Mouse (Mus musculus): ENCODE data around the gene Vgll4.
"Not testable (repeated sequence)": the region's sequence is repeated elsewhere in the genome, so short reads cannot be mapped to it uniquely, and the experiment has no call there.

Vgll4 gene

DNA sequence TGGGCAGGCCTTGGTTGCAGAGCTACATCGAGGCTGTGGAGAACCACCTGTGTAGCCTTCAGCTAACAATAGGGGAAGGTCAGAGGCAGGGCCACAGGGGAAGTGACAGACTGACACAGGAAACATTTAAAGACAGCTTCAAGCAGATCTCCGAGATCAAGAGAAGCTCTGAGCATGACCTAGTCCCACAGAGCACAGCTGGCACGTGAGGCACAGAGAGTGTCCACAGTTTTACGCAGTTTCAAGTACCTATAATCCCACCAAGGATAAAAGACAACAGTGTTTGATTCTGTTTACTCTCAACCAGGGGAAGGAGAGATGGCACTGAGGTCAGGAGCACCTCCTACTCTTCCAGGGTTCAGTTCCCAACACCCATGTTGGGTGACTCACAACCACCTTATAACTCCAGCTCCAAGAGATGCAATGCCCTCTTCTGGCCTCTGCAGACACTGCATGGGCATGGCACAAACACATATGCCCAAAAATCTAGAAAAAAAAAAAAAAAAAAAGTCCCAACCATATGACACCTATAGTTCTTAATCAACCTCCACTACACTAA is 75.2 kb downstream of the Vgll4 start:
- peak in 1 of 2 experiments; percentile 49 for DNase-seq (ENCODE audit: low spot score in 2 of 2)

DNA sequence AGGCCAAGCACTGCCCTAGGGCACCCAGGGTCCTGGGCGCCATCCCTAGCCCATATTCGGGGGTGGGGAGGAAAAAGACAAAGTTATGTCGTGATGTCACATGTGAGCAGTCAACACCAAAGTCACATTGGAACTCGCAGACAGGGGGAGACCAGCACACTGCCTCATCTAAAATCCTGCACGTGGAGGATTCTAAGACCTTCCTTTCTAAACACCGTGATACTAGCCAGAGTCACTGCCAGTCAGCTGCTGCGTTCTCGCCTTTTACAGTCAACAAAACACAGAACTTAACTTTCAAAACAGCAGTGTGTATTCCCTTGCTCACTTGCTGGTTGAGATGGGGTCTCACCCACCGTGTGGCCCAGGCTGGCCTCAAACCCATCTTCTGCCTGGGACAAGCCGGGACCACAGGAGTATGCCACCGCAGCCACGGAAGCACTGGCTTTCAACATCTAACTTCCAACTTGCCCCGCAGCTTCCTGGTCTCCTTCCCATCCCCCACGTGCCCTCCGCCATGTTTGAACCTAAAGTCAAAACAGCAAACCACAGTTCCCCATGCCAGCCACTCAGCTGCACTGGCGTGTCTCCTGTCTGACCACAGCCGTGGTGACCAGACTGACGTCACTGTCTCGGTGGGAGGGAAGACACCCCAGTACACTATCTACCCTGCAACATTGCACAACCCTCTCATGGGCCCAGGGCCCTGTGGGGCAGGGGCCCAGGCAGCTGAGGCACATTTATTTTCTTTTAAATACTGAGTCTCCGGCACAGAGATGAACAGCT is 76.2 kb downstream of the Vgll4 start:
- DNase-seq (ENCODE audit: low spot score in 2 of 2) = peak; percentile 41 to 79

DNA sequence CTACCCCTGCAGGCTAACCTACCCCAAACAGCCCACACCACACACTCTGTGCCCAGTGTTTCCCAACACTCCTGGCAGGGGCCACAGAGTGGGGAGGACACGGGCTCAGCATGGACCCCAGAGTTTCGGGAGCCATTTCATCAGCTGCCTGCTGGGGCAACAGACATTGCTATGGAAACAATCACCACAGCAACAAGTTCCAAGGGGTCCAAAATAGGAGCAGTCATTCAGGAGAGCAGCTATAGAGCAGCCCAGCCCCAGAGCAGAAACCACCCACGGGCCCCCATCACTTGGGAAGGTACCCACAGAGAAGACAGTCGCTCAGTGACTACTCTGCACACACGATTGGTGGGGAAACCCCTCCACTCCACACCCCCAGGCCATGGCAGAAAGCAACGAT is 77.4 kb downstream of the Vgll4 start:
- no peak for DNase-seq (ENCODE audit: low spot score in 2 of 2)

DNA sequence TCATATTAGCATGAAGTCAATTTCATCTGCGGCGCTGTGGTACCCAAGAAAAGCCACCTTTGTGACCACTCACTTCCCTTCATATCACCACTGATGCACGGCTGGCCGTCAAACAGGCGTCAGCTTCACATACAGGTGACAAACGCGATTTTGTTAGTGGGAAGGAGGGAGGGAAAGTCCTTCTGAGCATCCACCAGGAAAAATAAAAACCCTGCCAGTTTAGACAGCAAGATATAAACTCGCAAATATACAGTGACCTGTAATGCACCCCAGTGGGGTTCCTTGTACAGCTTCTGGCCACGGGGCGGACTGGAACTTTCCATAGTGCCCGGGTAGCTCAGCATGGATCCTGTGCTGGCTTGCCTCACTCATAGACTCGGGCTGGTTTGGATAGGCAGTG is 78.0 kb downstream of the Vgll4 start:
- no peak for DNase-seq (ENCODE audit: low spot score in 2 of 2)

DNA sequence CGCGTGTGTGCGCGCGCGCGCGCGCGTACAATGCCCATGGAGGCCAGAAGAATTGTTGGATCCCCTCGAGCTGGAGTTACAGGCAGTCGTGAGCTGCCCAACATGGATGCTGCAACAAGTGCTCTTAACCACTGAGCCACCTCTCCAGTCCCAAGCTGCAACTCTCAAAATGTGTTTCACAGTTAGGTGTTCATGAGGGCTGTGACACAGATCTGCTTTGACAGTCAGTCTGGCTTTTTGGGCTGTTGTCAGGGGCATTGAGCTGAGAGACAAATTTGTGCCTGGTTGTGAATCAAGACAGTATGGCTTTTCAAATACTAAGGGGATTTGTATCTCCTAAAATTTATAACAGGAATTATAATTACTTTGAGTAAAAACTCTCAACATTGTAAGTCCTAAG is 78.5 kb downstream of the Vgll4 start:
- no peak for DNase-seq (ENCODE audit: low spot score in 2 of 2)

DNA sequence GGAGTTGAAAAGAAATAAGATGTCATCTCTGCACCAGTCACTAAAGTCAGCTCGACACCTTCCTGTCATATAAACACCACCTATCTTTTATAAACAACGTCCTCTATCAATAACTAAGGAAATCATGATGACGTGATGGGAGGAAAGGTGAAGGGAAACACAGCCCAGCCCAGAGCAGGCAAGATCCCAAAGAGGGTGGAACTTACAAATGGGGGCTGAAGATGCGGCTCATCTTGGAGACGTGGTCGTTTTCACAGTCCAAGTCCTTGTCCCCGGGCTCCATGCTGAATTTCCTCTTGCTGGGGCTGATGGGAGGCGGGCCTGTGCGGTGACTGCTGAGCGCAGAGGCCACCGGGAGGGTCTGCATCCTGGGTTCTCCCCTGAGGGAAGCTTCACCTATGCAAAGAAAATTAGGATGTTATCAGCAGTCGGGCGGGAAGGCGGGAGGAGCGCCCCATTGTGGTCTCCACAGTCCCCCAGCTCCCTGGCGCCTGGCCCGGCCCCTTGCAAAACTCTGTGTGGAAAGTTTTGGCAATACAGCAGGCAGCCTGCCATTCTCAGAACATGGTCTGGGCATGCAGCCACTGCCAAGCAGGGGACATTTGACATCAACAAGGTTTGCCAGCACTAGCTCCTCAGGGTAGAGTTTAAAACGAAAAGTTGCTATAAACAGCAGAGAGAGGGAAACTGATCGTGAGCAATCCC is 79.2 kb downstream of the Vgll4 start:
- no peak for DNase-seq (ENCODE audit: low spot score in 2 of 2)

DNA sequence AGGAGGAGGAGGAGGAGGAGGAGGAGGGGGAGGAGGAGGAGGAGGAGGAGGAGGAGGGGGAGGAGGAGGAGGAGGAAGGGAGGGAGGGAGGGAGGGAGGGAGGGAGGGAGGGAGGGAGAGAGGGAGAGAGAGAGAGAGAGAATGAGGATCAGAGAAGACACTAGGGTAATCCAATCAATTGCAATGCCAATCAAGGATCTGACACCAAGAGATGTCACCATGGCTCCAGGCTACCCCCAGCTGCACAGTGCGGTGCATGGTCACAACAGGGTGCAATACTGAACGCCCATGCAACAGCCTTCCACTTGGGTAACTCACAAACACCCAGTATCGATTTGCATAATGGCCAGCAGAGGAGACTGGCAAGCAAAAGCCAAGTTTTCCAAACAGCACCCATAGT is 79.8 kb downstream of the Vgll4 start:
- not testable (repeated sequence) for DNase-seq (ENCODE audit: low spot score in 2 of 2)

DNA sequence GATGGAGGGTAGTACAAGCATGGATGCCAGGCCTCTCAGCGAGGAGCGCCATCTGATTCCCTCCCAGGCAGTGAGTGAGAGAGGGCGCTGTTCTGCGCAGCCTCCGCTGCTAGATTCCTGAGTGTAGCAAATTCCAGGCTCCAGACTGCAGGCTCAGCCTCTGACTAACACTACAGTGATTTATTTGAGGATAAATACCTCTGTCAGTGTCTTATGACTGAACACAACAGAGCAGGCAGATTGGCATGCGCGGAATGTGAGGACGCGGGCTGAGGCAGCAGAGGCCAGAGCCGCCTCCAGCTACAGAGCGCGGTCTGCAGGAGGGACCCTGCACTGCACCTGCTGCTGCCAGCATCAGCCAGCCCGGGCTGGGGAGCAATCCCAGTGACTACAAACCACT is 80.9 kb downstream of the Vgll4 start:
- DNase-seq (ENCODE audit: low spot score in 2 of 2) = no peak

DNA sequence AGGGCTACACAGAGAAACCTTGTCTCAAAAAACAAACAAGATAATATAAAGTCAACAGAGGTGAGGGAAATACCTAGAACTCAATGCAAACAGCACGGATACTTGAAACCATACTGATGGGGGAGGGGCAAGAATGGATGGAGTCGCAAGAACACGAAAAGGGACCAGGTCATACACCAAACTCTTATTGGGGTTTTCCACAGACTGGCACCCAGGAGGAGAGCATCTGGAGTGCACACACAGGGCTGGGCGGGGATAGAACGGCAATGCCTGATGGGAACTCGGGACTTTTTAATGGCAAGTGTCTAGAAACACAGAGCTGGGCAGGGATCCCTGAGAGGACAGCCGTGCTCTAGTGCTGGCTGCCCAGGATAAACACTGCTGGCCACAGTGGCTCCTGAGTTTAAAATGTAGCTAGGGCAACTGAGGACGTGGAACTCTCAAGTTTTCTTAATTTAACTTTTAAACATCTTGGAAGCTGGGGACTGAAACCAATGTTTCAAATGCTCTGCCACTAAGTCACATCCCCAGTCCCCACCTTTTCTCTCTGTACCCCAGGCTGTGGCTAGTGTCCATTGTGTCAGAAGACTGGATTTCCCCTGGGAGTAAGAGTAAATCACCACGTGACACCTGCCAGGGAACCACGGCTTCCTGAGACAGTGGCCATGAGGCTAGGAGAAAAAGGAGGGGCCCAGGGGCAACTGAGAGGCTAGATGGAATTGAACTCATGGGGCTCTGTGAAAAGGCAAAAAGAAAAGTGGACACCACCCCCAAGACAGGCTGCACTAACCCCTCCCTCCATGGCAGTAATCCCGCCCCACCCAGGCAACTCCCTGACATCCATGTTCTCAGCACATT is 83.1 kb downstream of the Vgll4 start:
- no peak for DNase-seq (ENCODE audit: low spot score in 2 of 2)

DNA sequence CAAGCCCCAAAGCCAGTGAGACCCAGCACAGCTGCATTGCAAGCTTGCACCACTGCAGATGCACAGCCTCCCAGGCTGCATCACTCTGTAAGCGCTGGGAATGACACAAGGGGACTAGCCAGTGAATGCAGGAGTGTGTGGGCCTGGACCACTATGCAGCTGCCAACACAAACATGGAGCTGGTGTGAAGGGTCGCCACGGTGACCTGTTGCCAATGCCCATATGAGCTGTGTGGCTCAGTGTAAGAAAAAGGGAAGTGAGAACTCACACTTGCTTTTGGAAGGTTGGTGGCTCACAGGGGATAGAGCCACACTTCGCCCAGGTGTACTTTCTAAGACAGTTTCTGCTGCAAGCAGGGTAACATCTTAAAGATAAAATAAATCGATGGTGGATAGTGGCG is 83.8 kb downstream of the Vgll4 start:
- no peak for DNase-seq (ENCODE audit: low spot score in 2 of 2)

DNA sequence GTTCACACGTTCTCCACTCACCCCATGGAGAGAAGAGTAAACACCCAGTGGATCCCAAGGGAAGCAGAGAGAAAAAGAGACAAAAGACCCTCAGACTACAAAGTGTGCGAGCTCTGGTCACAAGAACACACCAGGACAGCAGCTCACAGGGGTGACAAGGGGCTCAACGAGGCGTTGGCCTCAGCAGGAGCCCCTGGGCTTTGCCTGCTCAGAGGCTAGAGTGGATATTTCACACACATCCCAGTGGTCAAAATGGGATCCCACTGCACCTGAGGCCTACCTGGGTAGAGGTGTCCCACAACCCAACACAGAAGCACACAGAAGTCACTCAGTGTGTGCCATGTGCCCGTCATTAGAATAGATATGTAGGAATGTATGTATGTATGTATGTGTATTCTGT is 84.7 kb downstream of the Vgll4 start:
- DNase-seq (ENCODE audit: low spot score in 2 of 2) = no peak

DNA sequence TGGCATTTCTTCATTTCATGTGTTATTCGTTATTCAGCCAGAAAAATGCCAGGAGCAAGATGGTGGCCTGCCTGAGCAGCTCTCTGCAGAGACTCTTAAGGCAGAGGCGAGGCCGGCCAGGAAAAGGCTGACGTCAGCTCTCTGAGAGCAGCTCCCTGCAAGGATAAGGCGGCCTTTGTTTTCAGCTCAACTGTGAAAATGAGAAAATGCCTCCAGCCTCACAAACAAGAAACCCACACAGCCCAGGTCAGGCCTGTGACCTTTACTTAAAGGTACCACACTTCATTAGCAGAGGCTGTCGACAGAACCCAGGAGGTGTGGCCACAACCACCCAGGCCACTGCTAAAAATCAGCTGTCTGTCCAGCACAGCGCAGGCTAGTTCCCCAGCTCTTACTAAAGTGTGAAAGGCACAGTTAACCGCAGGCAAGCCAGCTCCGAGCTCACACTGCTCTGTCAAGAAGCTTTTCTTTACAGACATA is 86.5 kb downstream of the Vgll4 start:
- DNase-seq (ENCODE audit: low spot score in 2 of 2) = no peak

DNA sequence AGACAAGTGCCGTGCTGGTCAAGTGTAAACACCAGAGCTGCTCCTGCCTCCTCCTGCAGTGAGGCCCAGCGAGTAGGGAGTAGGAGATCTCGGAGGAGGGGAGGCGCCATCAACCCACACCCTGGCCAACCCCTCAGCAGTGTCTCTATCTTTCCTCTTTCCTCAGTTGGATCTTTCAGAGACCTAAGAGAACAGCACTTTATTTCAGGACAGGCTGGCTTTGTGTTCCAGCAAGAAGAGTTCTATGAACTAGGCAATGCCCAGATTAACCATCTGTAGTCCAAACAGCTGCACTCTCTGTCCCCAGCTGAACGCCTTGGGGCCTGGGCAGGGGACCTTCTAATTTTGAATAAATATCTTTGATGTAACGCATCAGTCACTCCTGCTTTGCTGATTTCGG is 87.1 kb downstream of the Vgll4 start:
- DNase-seq (ENCODE audit: low spot score in 2 of 2) = no peak

DNA sequence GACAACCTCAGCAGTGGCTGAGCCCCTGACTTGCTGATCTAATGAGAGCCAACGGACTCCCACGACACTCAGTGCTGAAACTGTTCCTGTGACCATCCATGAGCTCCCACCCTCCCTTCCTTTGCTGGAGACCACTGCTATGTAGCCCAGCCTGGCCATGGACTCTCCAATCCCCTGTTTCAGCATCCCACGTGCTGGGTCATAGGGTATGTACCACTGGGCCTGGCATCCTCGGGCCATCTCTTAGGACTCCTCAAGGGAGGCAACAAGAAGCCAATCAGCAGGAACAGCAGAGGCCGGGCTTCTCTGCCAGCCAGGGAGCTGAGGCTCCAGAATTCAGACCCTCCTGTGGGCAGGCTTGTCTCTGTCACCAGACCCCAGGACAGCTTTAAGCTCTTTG is 87.6 kb downstream of the Vgll4 start:
- no peak for DNase-seq (ENCODE audit: low spot score in 2 of 2)

DNA sequence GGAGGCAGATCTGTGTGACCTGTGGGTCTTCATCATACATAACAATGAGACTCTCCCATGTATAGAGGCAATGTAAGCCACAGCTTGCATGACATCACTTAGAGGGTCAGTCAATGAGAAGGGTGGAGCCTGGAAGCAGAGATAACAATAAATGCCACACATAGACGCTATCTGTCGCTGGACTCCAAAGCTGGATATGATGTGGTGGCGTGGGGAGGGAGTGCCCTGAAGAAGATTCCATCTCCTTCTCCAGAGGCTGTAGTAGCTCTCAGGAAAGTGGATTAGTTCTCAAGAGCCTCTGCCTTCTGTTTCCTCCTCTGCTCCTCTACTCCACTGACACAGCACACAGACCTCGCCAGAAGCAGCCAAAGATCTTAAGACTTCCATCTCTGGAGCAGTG is 89.0 kb downstream of the Vgll4 start:
- no peak for DNase-seq (ENCODE audit: low spot score in 2 of 2)

DNA sequence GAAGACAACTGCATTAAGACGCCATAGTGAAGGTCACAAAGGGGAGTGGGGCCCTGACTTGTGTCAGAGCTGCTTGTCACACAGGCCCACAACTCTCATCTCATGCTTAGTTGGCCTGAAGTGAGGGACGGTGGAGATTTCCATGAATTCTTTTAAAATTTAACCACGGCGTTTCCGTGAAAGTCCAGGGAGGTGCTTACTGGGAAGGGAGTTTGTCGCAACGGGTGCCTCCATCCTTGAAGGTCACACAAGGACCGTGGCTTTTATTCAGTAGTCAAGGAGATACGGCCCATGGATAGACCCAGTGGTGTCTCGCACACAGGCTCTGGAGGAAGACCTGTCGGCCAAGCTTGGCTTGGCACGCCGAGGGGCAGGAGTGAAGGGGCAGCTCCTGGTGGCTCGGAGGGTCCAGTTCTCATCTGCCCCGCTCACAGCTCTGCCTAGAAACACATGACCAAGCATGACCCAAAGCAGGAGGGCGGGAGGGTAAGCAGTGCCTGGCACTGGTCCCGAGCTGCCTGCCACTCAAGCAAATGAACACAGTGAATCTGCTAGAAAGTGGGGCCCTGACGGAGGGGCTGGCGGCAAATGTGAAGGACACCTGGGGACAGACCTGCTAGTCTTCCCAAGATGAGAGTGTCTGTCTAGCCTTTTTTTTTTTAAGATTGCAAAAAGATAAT is 90.8 kb downstream of the Vgll4 start:
- DNase-seq (ENCODE audit: low spot score in 2 of 2) = no peak

DNA sequence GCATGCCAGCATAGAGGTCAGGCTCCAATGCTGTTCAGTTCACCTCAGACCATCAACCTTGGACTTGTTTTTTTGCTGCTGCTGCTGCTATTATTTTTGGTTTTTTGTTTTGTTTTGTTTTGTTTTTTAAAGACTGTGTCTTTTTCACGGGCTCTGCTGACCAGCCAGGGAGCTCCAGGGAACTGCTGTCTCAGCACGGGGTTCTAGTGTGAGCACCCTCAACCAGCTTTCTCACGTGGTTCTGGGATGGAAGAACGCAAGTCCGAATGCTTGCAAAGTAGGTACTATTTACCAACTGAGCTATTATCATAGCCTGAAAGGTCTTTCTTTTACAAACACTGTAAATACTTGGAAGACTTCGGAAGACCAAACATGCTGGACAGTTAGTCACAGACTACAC is 93.2 kb downstream of the Vgll4 start:
- no peak for DNase-seq (ENCODE audit: low spot score in 2 of 2)

DNA sequence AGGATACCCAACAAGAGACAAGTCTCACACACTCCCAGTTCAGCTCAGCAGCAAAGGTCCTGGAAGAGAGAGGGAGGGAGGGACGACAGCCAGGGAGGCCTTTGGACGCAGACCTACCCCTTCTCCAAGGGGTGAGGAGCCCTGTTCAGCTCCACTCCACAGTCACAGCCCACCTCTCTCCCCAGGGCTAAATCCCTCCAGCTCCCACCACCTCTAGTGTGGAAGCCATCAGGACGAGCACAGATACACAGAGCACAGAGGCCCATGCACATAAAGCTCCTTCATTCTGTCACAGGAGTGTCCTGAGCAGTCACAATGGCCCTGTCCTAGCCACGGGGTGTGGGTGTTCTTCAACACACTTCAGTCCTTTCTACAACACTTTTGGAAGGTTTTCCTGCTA is 93.8 kb downstream of the Vgll4 start:
- no peak for DNase-seq (ENCODE audit: low spot score in 2 of 2)

DNA sequence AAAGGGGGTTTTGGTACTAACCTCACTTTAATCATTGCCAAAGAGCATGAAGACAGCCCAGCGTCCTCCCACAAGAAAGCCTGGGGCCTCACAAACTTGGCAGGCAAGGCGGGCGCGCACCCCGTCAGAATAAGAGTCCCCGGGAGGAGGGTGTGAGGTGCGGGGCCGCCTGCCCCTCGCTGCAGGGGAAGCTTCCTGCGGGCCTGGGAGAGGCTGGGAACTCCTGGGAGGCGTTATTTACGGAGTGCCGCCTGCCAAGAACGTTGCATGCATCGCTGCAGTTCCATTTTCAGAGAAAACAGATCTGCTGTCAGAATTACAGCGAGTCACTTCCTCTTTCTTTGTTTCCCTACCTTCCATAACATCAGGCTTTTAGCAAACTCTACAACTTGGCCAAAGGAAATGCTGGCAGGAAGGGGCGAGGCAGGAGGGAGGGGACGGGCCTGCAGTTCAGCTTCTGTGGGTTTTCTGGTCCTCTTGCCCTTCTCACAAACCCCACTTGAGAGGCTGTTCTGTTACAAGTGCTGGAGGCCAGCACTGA is 94.7 kb downstream of the Vgll4 start:
- peak; percentile 75 to 89 for DNase-seq (ENCODE audit: low spot score in 2 of 2)

DNA sequence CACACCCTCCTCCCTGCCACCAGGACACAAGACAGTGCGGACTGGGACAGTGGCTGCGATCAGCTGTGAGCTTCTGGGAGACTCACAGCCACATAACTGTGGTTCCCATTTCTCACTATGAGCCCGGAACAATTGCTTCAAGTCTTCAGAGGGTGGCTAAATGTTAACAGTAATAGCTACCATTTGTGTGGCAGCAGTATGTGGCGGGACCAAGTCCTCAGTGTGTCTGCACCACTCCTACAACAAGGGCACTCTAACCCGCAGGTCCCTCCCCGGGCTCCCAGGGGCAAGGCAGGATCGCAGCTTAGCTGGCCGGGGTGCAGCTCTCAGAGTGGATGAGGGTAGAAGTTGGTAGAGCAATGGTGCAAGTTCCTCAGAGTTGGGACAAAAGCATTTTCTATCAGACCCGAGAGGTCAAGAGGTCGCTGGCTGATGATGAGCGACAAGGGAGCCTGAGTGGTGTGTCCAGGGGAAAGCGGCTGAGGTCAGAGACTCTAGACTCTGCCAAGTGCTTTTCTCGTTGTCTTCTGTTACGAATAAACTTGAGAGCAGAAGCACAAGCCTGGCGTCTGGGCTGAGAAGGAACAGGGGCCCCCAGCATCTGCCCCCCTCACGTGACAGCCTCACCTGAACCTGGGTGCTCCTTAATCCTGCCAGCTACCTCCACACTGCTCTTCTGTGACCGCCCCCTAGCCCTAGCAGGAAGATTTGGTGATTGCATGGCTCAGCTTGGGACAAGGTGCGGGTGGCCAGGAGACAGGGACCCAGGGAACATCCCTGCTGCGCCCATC is 95.5 kb downstream of the Vgll4 start:
- peak; percentile 48 to 49 for DNase-seq (ENCODE audit: low spot score in 2 of 2)

DNA sequence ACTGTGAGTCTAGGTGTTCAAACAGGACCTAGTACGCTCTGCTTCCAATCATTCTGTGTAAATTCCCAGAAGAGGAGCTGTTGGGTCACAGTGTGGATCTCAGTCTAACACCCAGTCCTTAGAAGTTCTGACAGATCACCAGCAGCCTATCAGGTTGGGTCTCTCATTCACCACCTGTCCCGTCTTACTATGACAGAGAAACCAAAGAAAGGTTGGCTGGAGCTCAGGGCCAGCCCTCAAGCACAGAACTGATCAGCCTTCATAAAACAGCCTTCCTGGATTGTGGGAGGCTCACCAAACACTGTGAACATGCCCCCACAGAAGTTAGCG is 96.0 kb downstream of the Vgll4 start:
- no peak for DNase-seq (ENCODE audit: low spot score in 2 of 2)
